Comparison of ENCODE assay signal across 24 mouse cellular contexts in genomic region chr17:49648970-49649369, GRCm38 (mm10). TPM values are rescaled to one million over a fixed set of nuclear protein-coding genes. Genes with fewer than 3 reads are reported as not detected.
A peak's percentile ranks its signal among the peaks of the same experiment; 100 is the strongest.
DNase-seq lines count a peak whose midpoint lies in the region; ATAC-seq and TF ChIP-seq lines count a peak whose summit lies in the region.
"Had no signal": no experiment of that assay in that cellular context is flagged by ENCODE, and none has a peak within 500 bp of the region (broad histone marks: within the 10 kb centered on the region; RNA-seq: fewer than 3 reads in every experiment).

No protein-coding gene starts in this region.

- no peak for DNase-seq in lung, embryonic 14.5 days
- no peak for DNase-seq in lung, adult 18-20 months
- DNase-seq in ES-CJ7 (ENCODE audit: low read depth, low spot score) (peak; percentile 6), ZHBTc4 (ENCODE audit: low read depth, low spot score) (peak; percentile 15)
- no peak for DNase-seq in spleen, postnatal 36 days (ENCODE audit: low spot score in 2 of 2)
- DNase-seq: adrenal gland, postnatal 10 days; cerebellum, adult 11 months; cerebellum, adult 8-10 months; cerebellum, postnatal 14 days; embryo, embryonic 11 days; gastrocnemius, postnatal 10 days; heart, adult 2 months; heart, postnatal 14 days had no signal

- TF ChIP-seq CTCF in lung, embryonic 14.5 days (IDR thresholded peaks at IDR 0.05; ENCODE audit: low read depth) = peak; percentile 35

- H3K27me3 ChIP-seq in lung, embryonic 14.5 days (ENCODE audit: insufficient read depth, low read length) = no peaks in the 10 kb centered on the region
- H3K27me3 ChIP-seq in stomach, embryonic 14.5 days (ENCODE audit: control insufficient read depth, insufficient read depth, low read length) = no peaks in the 10 kb centered on the region
- H3K27me3 ChIP-seq: embryonic facial prominence, embryonic 15.5 days; heart, embryonic 15.5 days; hindbrain, embryonic 13.5 days had no signal

- H3K36me3 ChIP-seq in lung, embryonic 14.5 days (ENCODE audit: insufficient read depth) = no peaks in the 10 kb centered on the region
- no peaks in the 10 kb centered on the region for H3K36me3 ChIP-seq in stomach, embryonic 14.5 days (ENCODE audit: control insufficient read depth, insufficient read depth, low read length)
- H3K36me3 ChIP-seq: embryonic facial prominence, embryonic 15.5 days; forebrain, embryonic 10.5 days; heart, embryonic 15.5 days; hindbrain, embryonic 13.5 days had no signal

- no peak overlapping the region for H3K4me2 ChIP-seq in lung, embryonic 14.5 days
- no peak overlapping the region for H3K4me2 ChIP-seq in stomach, embryonic 14.5 days (replicated peaks; ENCODE audit: low read depth, low read length)
- H3K4me2 ChIP-seq: embryonic facial prominence, embryonic 15.5 days; heart, embryonic 11.5 days; heart, embryonic 15.5 days; hindbrain, embryonic 13.5 days had no signal

- WGBS in lung, embryonic 14.5 days = 38% methylated on average over 2 of the region's 2 CpGs
- 57% methylated on average over 2 of the region's 2 CpGs for WGBS in stomach, embryonic 14.5 days

- H3K27ac ChIP-seq in lung, embryonic 14.5 days (ENCODE audit: low read depth) = peak overlapping the region; percentile 75
- peak overlapping the region; percentile 63; the same call in 1 of the 2 replicates for H3K27ac ChIP-seq in stomach, embryonic 14.5 days (ENCODE audit: low read length)
- H3K27ac ChIP-seq: embryonic facial prominence, embryonic 15.5 days; forebrain, embryonic 10.5 days; heart, adult 2 months; heart, embryonic 15.5 days; hindbrain, embryonic 13.5 days had no signal

- no peaks in the 10 kb centered on the region for H3K9me3 ChIP-seq in lung, embryonic 14.5 days (ENCODE audit: low read depth, low read length)
- H3K9me3 ChIP-seq in stomach, embryonic 14.5 days (ENCODE audit: control insufficient read depth, low read depth, low read length) = no peaks in the 10 kb centered on the region
- H3K9me3 ChIP-seq: embryonic facial prominence, embryonic 15.5 days; heart, embryonic 15.5 days; hindbrain, embryonic 13.5 days had no signal

- H3K4me1 ChIP-seq in lung, embryonic 14.5 days (ENCODE audit: insufficient read depth) = 0 out of 2 replicates have a peak, but pooled peaks cover 4% of the 10 kb centered on the region
- H3K4me1 ChIP-seq in stomach, embryonic 14.5 days (ENCODE audit: control insufficient read depth, insufficient read depth, low read length) = no peaks in the 10 kb centered on the region
- H3K4me1 ChIP-seq: embryonic facial prominence, embryonic 15.5 days; heart, embryonic 15.5 days had no signal

- peak; percentile 72 for ATAC-seq in lung, embryonic 14.5 days (ENCODE audit: insufficient read depth)
- no peak for ATAC-seq in stomach, embryonic 14.5 days (ENCODE audit: insufficient number of reproducible peaks, insufficient read depth, low FRiP score, low read depth)
- ATAC-seq in megakaryocyte-erythroid progenitor cell, adult 5-6 weeks (replicated peaks; ENCODE audit: low FRiP score, low TSS enrichment, poor library complexity, severe bottlenecking) = no peak
- ATAC-seq: forebrain, embryonic 14.5 days had no signal

- H3K9ac ChIP-seq in lung, embryonic 14.5 days = no peak overlapping the region
- no peak overlapping the region for H3K9ac ChIP-seq in stomach, embryonic 14.5 days (replicated peaks; ENCODE audit: low read depth, low read length)
- H3K9ac ChIP-seq: embryonic facial prominence, embryonic 15.5 days; heart, embryonic 15.5 days; hindbrain, embryonic 13.5 days had no signal

- no peak overlapping the region for H3K4me3 ChIP-seq in lung, embryonic 14.5 days (ENCODE audit: low read depth, low read length)
- H3K4me3 ChIP-seq in stomach, embryonic 14.5 days (ENCODE audit: low read depth, low read length) = no peak overlapping the region
- H3K4me3 ChIP-seq: embryonic facial prominence, embryonic 15.5 days; erythroblast, embryonic 14.5 days; forebrain, embryonic 10.5 days; heart, adult 2 months; heart, embryonic 15.5 days; hindbrain, embryonic 13.5 days had no signal

RNA-seq across cellular contexts. Expression of gene Kif6, which starts 34.0 kb away (rescaled TPM):
- 4.1 and 4.8 TPM in 2 replicates for polyA plus RNA-seq in lung, embryonic 14.5 days (2014; fragmentation: Nextera tagmentation; extraction: Ambion mirVana)
- polyA plus RNA-seq in stomach, embryonic 14.5 days (2014; fragmentation: Nextera tagmentation; extraction: Ambion mirVana) = 2.1 and 2.7 TPM in 2 replicates
- total RNA-seq in megakaryocyte-erythroid progenitor cell, adult 5-6 weeks (2014; fragmentation: Nextera tagmentation) = not detected in 2 replicates
- not detected in 2 replicates for total RNA-seq in megakaryocyte-erythroid progenitor cell, adult 5-6 weeks (2017)
- total RNA-seq: CH12.LX; common myeloid progenitor, adult 5-6 weeks; gastrocnemius, postnatal 10 days had no signal
- polyA plus RNA-seq: erythroblast, embryonic 14.5 days had no signal

Comparison
In these comparisons a context has a peak if more than half of its experiments do, and no peak if none do; other contexts are left out.
1. DNase-seq: peak in ES-CJ7 (single experiment) and ZHBTc4 (single experiment); none in lung, embryonic 14.5 days (single experiment), lung, adult 18-20 months (0 of 2) and spleen, postnatal 36 days (0 of 2).